Mouse (Mus musculus) retina, embryonic 14.5 days (tissue): ENCODE data around the gene Txndc9.
A peak's percentile ranks its signal among the peaks of the same experiment; 100 is the strongest.
"Not testable (repeated sequence)": the region's sequence is repeated elsewhere in the genome, so short reads cannot be mapped to it uniquely, and the experiment has no call there.

Experiments used
- DNase-seq: peaks from one replicate; pipeline ENCODE4 v3.0.0-alpha.2; 2015; ENCODE audit warnings: low spot score

The Txndc9 gene

DNA sequence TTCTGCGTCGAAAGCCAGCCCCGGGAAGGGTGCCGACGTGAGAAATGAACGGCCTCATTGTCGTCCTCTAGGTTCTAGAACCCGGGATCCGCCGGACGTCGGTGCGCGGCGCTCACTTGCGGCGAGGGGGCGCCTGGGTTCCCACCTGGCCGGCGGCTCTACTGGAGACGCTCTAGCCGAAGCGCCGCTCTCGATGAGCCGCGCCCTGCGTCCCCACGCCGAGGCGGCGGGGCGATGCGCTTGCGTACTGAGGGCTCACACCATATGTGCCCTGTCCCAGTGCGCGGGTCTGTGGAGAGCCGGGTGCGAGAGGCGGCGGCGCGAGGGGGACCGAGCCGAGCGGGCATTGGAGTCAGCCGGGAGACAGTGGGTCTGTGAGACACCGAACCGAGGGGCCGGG, at the start of gene Txndc9, which contains the start of gene Eif5b:
Gene Txndc9, minus strand, starts transcription at position 27 of the 400 bp plus-strand sequence.
Gene Eif5b, plus strand, starts transcription at position 144 of the 400 bp plus-strand sequence.
- peak; percentile 95 for DNase-seq

- no peak for DNase-seq
Observed at GRCm38 (mm10) chr1:38038898-38039297, 41.2 kb upstream of the Txndc9 start.

- no peak for DNase-seq
Observed at GRCm38 (mm10) chr1:38037375-38037774, 39.7 kb upstream of the Txndc9 start.

GRCm38 (mm10) chr1:38035521-38035920, 37.8 kb upstream of the Txndc9 start:
- no peak for DNase-seq

GRCm38 (mm10) chr1:38031391-38031790, 33.7 kb upstream of the Txndc9 start:
- no peak for DNase-seq

GRCm38 (mm10) chr1:38027301-38027700, 29.6 kb upstream of the Txndc9 start:
- no peak for DNase-seq

- no peak for DNase-seq
Observed at GRCm38 (mm10) chr1:38014551-38015203, 17.0 kb upstream of the Txndc9 start.

GRCm38 (mm10) chr1:38012509-38012908, 14.8 kb upstream of the Txndc9 start:
- no peak for DNase-seq

- DNase-seq, result no peak
Observed at GRCm38 (mm10) chr1:38012104-38012503, 14.4 kb upstream of the Txndc9 start.

DNA sequence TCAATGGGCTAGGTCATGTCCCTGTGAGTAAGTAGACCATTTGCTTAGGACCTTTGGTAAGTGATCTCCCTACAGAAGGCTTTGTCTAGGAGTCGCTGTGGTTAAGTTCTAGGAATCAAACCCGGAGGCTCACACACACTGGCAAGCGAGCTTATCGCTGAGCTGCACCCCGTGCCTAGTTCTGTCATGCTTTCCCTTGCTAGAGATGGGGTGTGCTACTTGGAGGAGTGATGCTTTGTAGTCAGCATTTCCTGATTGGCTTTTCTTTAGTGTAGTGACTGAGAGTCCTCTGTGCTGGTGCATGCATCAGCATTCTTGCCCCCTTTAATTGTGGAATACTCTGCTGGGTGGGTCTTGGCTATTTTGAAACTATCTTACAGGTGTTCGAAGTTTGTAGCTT, 14.0 kb upstream of the Txndc9 start:
- DNase-seq, result no peak

DNA sequence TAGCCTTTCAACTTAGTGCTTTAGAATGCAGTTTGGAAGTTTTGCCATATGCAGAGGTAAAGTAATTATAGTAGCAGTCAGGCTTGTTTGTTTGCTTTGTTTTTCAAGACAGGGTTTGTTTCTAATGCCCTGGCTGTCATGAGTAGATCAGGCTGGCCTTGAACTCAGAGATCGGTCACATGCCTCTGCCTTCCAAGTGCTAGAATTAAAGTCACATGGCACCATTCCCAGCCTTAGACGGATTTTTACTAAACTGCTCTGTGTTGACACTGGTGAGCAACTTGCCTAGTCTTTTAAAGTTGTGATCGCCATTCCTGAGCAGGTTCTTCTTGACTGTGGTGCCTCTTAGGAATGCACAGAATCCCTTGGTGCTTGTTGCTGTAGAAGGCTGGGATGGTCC, 9.0 kb upstream of the Txndc9 start:
- no peak for DNase-seq

- DNase-seq, result no peak
Observed at GRCm38 (mm10) chr1:38003046-38003445, 5.4 kb upstream of the Txndc9 start.

- no peak for DNase-seq
Observed at GRCm38 (mm10) chr1:38001956-38002355, 4.3 kb upstream of the Txndc9 start.

- DNase-seq, result no peak
Observed at GRCm38 (mm10) chr1:38000844-38001243, 3.2 kb upstream of the Txndc9 start.

- no peak for DNase-seq
Observed at GRCm38 (mm10) chr1:37999552-37999951, 1.9 kb upstream of the Txndc9 start.

DNA sequence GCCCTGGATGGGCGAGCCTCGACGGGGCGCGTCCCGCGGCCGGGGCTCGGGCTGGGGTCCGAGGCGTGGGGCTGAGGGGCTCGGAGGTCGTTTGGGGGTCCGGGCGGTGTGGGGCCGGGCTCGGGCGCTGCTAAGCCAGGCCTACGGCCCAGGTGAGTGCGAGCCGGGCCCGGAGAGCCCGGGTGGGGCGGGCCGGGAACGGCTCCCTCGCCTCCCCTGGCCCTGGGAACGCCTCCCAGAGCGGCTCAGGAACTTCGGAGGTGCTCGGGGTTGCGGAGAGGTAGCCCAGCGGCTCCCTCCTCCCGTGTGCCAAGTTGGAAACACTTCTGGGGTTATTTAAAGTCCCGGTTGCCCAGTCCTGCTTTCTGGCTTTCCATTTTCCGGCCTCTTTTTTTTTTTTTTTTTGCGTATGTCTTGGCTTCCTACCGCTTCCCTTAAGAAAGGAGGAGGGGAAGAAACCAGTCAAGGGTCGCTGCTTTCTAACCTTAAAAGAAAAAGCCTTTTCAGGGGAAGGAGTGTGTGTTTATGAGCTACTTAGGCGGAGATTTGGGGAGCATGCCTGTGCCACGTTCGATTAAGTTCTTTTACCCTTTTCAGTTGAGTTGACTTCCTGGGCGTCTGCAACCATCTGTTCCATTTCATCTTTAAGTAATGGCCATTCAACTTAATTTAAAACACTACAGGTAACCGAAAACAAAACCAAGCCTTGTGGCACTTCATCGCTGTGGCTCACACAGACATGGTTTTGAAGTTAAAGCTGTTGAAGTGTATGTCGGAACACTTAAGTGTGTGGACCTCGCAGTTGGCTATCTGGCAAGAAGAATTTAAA, 892 bp upstream of the Txndc9 start:
- DNase-seq, result peak; percentile 16

GRCm38 (mm10) chr1:37996877-37997484, 712 bp downstream of the Txndc9 start:
- peak; percentile 99 for DNase-seq

DNA sequence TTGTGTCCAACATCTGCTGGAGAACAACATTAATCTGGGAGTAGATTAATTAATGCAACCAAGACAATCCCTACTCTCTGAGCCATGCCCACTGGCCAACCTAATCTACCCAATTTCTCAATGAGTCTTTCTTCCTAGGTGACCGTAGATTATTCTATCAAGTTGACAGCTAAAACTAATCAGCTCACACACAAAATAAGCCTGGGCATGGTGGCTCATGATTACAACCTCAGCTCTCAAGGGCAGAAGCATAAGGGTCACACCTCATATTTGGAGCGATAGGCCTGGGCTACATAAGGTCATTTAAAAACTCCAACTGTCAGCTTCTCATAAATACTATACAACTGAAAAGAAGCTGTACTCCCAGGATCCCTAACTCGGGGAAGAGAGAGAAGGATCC, 1.5 kb downstream of the Txndc9 start:
- DNase-seq, result no peak

DNA sequence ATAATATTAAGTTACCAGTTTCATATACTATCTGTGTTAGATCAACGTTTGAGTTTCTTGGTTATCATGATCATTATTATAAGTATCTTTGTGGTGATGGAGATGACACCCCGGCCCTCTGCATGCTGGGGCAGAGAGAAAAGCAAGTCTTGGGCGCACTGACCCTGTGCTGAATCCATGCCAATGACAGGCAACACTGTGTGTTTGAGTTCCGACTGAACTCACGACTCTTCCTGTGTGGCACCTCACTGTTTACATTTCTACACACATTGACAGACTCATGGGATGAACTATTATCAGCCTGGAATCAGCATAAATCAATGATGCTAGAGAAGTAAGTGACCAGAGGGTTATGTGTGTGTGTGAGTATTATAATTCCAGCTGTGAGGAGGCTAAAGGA, 9.8 kb downstream of the Txndc9 start:
- DNase-seq, result no peak

DNA sequence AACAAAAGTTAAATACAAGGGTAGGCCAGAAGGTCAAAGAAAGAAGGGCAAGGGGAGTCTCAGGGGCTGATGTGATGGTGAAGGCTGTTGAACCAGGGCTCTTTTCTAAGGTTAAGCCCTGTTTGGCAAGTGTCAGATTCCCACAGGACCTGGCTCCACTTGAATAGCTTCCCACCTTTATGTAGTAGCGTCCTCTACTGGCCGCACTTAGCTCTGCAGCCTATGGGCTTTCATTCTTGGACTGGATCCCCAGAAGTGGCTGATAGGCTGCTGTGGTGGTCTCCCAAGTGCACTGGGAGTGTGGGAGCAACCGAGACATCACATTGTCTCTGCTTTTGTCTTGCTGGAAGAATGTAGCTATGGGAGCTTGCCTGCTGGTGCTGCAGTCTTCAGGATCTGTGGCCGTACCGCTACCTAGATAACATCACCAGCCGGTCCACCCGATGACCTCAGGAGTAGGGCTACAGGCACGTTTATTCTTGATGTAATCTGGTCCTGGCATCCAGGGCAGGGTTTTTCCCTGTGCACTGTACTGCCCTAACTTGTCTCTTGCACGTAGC, 11.8 kb downstream of the Txndc9 start:
- DNase-seq, result peak; percentile 46

DNA sequence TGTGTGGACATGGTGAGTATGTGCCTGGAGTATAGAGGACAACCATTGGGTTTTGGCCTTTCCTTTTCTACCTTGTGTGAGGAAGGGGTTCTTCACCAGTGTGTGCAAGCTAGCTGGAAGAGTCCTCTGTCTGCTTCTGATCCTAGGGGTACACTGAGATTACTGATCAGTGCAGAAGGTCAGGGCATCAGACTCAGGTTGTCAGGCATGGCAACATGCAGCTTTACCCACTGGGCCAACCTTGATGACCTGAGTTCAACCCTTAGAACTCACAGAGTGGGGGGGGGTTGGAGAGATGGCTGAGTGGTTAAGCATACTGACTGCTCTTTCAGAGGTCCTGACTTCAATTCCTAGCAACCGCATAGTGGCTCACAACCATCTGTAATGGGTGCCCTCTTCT, 13.4 kb downstream of the Txndc9 start:
- DNase-seq, result no peak

DNA sequence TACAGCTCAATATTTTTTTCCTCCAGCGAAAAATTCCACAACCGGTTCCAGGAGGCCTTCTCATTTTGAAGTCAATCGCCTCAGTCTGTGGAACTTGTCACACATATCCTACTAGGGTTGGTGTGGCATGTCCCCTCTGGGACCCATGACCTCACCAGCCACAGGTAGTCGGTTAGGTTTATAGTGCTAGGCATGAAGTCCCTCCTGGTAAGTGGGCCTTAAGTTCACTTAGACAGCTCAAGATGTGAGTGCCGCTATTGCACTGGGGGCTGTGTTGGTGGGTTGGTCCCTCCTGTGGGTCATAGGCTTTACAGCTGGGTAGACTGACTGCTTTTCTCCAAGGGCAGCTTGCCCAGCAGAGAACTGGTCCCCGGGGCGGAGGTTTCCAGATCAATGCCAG, 20.4 kb downstream of the Txndc9 start:
- DNase-seq, result no peak

GRCm38 (mm10) chr1:37976666-37977065, 21.0 kb downstream of the Txndc9 start:
- DNase-seq, result not testable (repeated sequence)
